Mouse (Mus musculus): ENCODE measurements around the gene Mob2. TPM values are rescaled to one million over a fixed set of nuclear protein-coding genes. Genes with fewer than 3 reads are reported as not detected.

Mob2 gene
- polyA plus RNA-seq, 1 experiment from 2014 or later, result 50.2 TPM

GRCm38 (mm10) chr7:142070458-142071211 is 9.8 kb upstream of the Mob2 start:
- peak overlapping the region; percentile 41; the same call in 1 of the 2 replicates for H3K9ac ChIP-seq
- DNase-seq (ENCODE audit: low spot score) (peak; percentile 83), ATAC-seq (ENCODE audit: low FRiP score) (peak; percentile 84)
- no peaks in the 10 kb centered on the region for H3K27me3 ChIP-seq (ENCODE audit: control insufficient read depth, insufficient read depth, low read length)
- peak overlapping the region; percentile 12; the same call in 1 of the 2 replicates for H3K4me3 ChIP-seq (replicated peaks; ENCODE audit: low read length)
- H3K4me2 ChIP-seq (replicated peaks), result peak overlapping the region; percentile 54
- H3K4me1 ChIP-seq (replicated peaks; ENCODE audit: control insufficient read depth, insufficient read depth, low read length), result 0 out of 2 replicates have a peak, but pooled peaks cover 4% of the 10 kb centered on the region
- H3K36me3 ChIP-seq (replicated peaks; ENCODE audit: control insufficient read depth, insufficient read depth), result no peaks in the 10 kb centered on the region
- WGBS, result 16% methylated on average over 13 of the region's 13 CpGs
- no peak overlapping the region for H3K27ac ChIP-seq
- H3K9me3 ChIP-seq (ENCODE audit: control insufficient read depth, low read length), result no peaks in the 10 kb centered on the region

GRCm38 (mm10) chr7:142068429-142068828 is 7.6 kb upstream of the Mob2 start:
- no peak for DNase-seq (ENCODE audit: low spot score)
- no peak overlapping the region for H3K27ac ChIP-seq
- WGBS, result 74% methylated on average over 4 of the region's 4 CpGs
- H3K9ac ChIP-seq, result no peak overlapping the region
- H3K4me3 ChIP-seq (replicated peaks; ENCODE audit: low read length), result no peak overlapping the region
- H3K4me1 ChIP-seq (replicated peaks; ENCODE audit: control insufficient read depth, insufficient read depth, low read length), result 0 out of 2 replicates have a peak, but pooled peaks cover 4% of the 10 kb centered on the region
- H3K36me3 ChIP-seq (replicated peaks; ENCODE audit: control insufficient read depth, insufficient read depth), result no peaks in the 10 kb centered on the region
- H3K27me3 ChIP-seq (ENCODE audit: control insufficient read depth, insufficient read depth, low read length), result no peaks in the 10 kb centered on the region
- H3K4me2 ChIP-seq (replicated peaks), result no peak overlapping the region
- H3K9me3 ChIP-seq (ENCODE audit: control insufficient read depth, low read length), result no peaks in the 10 kb centered on the region
- ATAC-seq (ENCODE audit: low FRiP score), result no peak

GRCm38 (mm10) chr7:142060185-142060930 is 507 bp downstream of the Mob2 start:
- no peak for DNase-seq (ENCODE audit: low spot score)
- no peaks in the 10 kb centered on the region for H3K9me3 ChIP-seq (ENCODE audit: control insufficient read depth, low read length)
- ATAC-seq (ENCODE audit: low FRiP score), result peak; percentile 25; the same call in 1 of the 2 replicates
- peak overlapping the region; percentile 66 for H3K27ac ChIP-seq
- peak overlapping the region; percentile 94 for H3K4me2 ChIP-seq (replicated peaks)
- H3K36me3 ChIP-seq (replicated peaks; ENCODE audit: control insufficient read depth, insufficient read depth), result no peaks in the 10 kb centered on the region; the same call in 1 of the 2 replicates
- peak overlapping the region; percentile 83 for H3K9ac ChIP-seq
- 2% methylated on average over 64 of the region's 66 CpGs for WGBS
- H3K4me1 ChIP-seq (replicated peaks; ENCODE audit: control insufficient read depth, insufficient read depth, low read length), result peaks cover 18% of the 10 kb centered on the region
- H3K4me3 ChIP-seq (replicated peaks; ENCODE audit: low read length), result peak overlapping the region; percentile 86
- no peaks in the 10 kb centered on the region for H3K27me3 ChIP-seq (ENCODE audit: control insufficient read depth, insufficient read depth, low read length)

GRCm38 (mm10) chr7:142059024-142059423 is 1.8 kb downstream of the Mob2 start:
- WGBS, result 69% methylated on average over 2 of the region's 2 CpGs
- H3K27me3 ChIP-seq (ENCODE audit: control insufficient read depth, insufficient read depth, low read length), result no peaks in the 10 kb centered on the region
- H3K36me3 ChIP-seq (replicated peaks; ENCODE audit: control insufficient read depth, insufficient read depth), result no peaks in the 10 kb centered on the region; the same call in 1 of the 2 replicates
- H3K4me1 ChIP-seq (replicated peaks; ENCODE audit: control insufficient read depth, insufficient read depth, low read length), result peaks cover 18% of the 10 kb centered on the region
- 0 out of 2 replicates have a peak overlapping the region, but pooled peaks have one; percentile 94 for H3K4me2 ChIP-seq (replicated peaks)
- no peak for ATAC-seq (ENCODE audit: low FRiP score)
- no peak overlapping the region for H3K27ac ChIP-seq
- no peak overlapping the region for H3K4me3 ChIP-seq (replicated peaks; ENCODE audit: low read length)
- no peaks in the 10 kb centered on the region for H3K9me3 ChIP-seq (ENCODE audit: control insufficient read depth, low read length)
- DNase-seq (ENCODE audit: low spot score), result no peak
- no peak overlapping the region; the same call in 1 of the 2 replicates for H3K9ac ChIP-seq

- DNase-seq (ENCODE audit: low spot score) (no peak), ATAC-seq (ENCODE audit: low FRiP score) (no peak)
- Histone ChIP-seq H3K4me2 (replicated peaks) (no peak overlapping the region), H3K27me3 (ENCODE audit: control insufficient read depth, insufficient read depth, low read length) (no peaks in the 10 kb centered on the region), H3K27ac (no peak overlapping the region), H3K9ac (no peak overlapping the region), H3K4me3 (replicated peaks; ENCODE audit: low read length) (no peak overlapping the region), H3K9me3 (ENCODE audit: control insufficient read depth, low read length) (no peaks in the 10 kb centered on the region), H3K36me3 (replicated peaks; ENCODE audit: control insufficient read depth, insufficient read depth) (no peaks in the 10 kb centered on the region; the same call in 1 of the 2 replicates), H3K4me1 (replicated peaks; ENCODE audit: control insufficient read depth, insufficient read depth, low read length) (peaks cover 18% of the 10 kb centered on the region)
- WGBS, result 100% methylated on average over 1 of the region's 1 CpGs
These were observed 3.7 kb downstream of the Mob2 start for GRCm38 (mm10) chr7:142057121-142057520.

- Histone ChIP-seq H3K27me3 (ENCODE audit: control insufficient read depth, insufficient read depth, low read length) (no peaks in the 10 kb centered on the region), H3K9ac (no peak overlapping the region), H3K9me3 (ENCODE audit: control insufficient read depth, low read length) (no peaks in the 10 kb centered on the region), H3K36me3 (replicated peaks; ENCODE audit: control insufficient read depth, insufficient read depth) (no peaks in the 10 kb centered on the region; the same call in 1 of the 2 replicates), H3K4me1 (replicated peaks; ENCODE audit: control insufficient read depth, insufficient read depth, low read length) (peaks cover 18% of the 10 kb centered on the region), H3K27ac (no peak overlapping the region), H3K4me3 (replicated peaks; ENCODE audit: low read length) (no peak overlapping the region), H3K4me2 (replicated peaks) (no peak overlapping the region)
- ATAC-seq (ENCODE audit: low FRiP score) (no peak), DNase-seq (ENCODE audit: low spot score) (no peak)
- 84% methylated on average over 1 of the region's 1 CpGs for WGBS
These were observed 4.2 kb downstream of the Mob2 start for GRCm38 (mm10) chr7:142056601-142057061.

- Histone ChIP-seq H3K9me3 (ENCODE audit: control insufficient read depth, low read length) (no peaks in the 10 kb centered on the region), H3K4me1 (replicated peaks; ENCODE audit: control insufficient read depth, insufficient read depth, low read length) (peaks cover 14% of the 10 kb centered on the region), H3K36me3 (replicated peaks; ENCODE audit: control insufficient read depth, insufficient read depth) (no peaks in the 10 kb centered on the region; the same call in 1 of the 2 replicates), H3K9ac (no peak overlapping the region), H3K4me3 (replicated peaks; ENCODE audit: low read length) (no peak overlapping the region), H3K4me2 (replicated peaks) (no peak overlapping the region), H3K27me3 (ENCODE audit: control insufficient read depth, insufficient read depth, low read length) (no peaks in the 10 kb centered on the region), H3K27ac (no peak overlapping the region)
- no peak for DNase-seq (ENCODE audit: low spot score)
- WGBS, result 90% methylated on average over 3 of the region's 3 CpGs
- ATAC-seq (ENCODE audit: low FRiP score), result no peak
These were observed 5.4 kb downstream of the Mob2 start for GRCm38 (mm10) chr7:142055431-142055830.

GRCm38 (mm10) chr7:142050536-142050935 is 10.3 kb downstream of the Mob2 start:
- no peak overlapping the region for H3K4me3 ChIP-seq (replicated peaks; ENCODE audit: low read length)
- no peak overlapping the region for H3K4me2 ChIP-seq (replicated peaks)
- H3K36me3 ChIP-seq (replicated peaks; ENCODE audit: control insufficient read depth, insufficient read depth), result no peaks in the 10 kb centered on the region; the same call in 1 of the 2 replicates
- no peaks in the 10 kb centered on the region for H3K9me3 ChIP-seq (ENCODE audit: control insufficient read depth, low read length)
- H3K4me1 ChIP-seq (replicated peaks; ENCODE audit: control insufficient read depth, insufficient read depth, low read length), result no peaks in the 10 kb centered on the region
- no peak for ATAC-seq (ENCODE audit: low FRiP score)
- no peaks in the 10 kb centered on the region for H3K27me3 ChIP-seq (ENCODE audit: control insufficient read depth, insufficient read depth, low read length)
- DNase-seq (ENCODE audit: low spot score), result no peak
- no peak overlapping the region for H3K9ac ChIP-seq
- no peak overlapping the region for H3K27ac ChIP-seq

- 91% methylated on average over 1 of the region's 1 CpGs for WGBS
- DNase-seq (ENCODE audit: low spot score), result no peak
- Histone ChIP-seq H3K9ac (no peak overlapping the region), H3K4me2 (replicated peaks) (no peak overlapping the region), H3K27ac (no peak overlapping the region), H3K4me3 (replicated peaks; ENCODE audit: low read length) (no peak overlapping the region), H3K36me3 (replicated peaks; ENCODE audit: control insufficient read depth, insufficient read depth) (no peaks in the 10 kb centered on the region), H3K9me3 (ENCODE audit: control insufficient read depth, low read length) (no peaks in the 10 kb centered on the region), H3K4me1 (replicated peaks; ENCODE audit: control insufficient read depth, insufficient read depth, low read length) (no peaks in the 10 kb centered on the region), H3K27me3 (ENCODE audit: control insufficient read depth, insufficient read depth, low read length) (no peaks in the 10 kb centered on the region)
- no peak for ATAC-seq (ENCODE audit: low FRiP score)
These were observed 14.9 kb downstream of the Mob2 start for GRCm38 (mm10) chr7:142045932-142046331.
